Mouse (Mus musculus) granulocyte monocyte progenitor cell, adult 5-6 weeks (primary cell): ENCODE data around the gene Lrp1. TPM values are rescaled to one million over a fixed set of nuclear protein-coding genes. Genes with fewer than 3 reads are reported as not detected.

Experiments used
- ATAC-seq: replicated peaks from 2 replicates; pipeline ENCODE4 v1.8.0; 2016; ENCODE audit warnings: mild to moderate bottlenecking, moderate TSS enrichment, inconsistent platforms; ENCODE audit not compliant: poor library complexity, severe bottlenecking
- total RNA-seq, 2 experiments: library from RNA; stranded (forward) in 1 of 2; stranded (reverse) in 1 of 2; fragments of 200-712, 200-1000 nt in 1 of 2; fragments of >200 nt in 1 of 2; fragmentation: Nextera tagmentation in 1 of 2; gene quantifications; 2 replicates each; pipeline ENCODE4 v1.2.3; 2014 to 2017

Lrp1 gene
- total RNA-seq, 2 experiments from 2014 or later, result 15.0 to 18.1 TPM

DNA sequence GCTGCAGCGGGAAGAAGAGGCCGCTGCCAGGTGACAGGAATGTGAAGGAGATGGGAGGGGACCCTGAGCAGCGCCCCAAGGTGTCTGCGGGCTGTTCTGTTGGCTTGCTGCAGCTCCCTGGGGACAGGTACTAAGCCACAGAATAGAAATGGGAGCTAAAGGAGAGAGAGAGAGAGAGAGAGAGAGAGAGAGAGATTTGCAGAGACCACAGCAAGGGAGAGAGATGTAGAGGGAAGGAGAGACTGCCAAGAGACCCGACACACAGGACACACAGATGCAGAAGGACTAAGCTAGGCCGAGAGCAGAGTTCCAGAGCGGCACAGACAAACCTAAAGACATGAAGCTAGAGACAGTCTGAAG is 108.7 kb downstream of the Lrp1 start:
- no peak for ATAC-seq

DNA sequence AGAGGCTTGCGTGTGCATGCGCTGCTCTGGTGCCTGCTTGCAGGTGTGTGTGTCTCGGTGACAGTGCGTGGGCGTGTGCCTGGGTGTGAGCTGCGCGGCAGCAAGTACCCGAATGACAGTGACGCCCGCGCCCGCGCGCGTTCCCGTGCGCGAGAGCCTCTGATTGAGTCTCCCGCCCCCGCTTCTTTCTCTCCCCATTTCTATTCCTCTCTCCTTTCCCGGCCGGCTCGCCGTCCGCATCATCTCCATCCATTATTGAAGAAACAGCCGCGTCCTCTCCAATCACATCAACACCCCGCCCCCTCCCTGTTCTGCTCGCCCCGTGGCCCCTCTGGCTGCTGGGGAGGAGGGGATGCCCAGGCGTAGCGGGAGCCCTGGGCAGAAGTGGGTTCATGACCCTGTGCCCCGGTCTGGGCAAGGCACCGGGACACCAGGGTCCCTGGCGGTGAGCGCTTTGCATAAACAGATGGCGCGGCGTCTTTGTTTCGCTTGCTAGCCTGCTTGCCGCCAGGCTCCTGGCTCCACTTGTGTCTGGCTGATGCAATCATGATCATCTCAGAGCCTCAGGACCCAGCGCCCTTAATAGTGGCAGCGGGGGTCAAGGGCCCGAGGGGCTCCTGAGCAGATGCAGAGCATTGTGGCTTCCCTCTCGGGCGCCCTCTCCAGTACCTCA is 109.2 kb downstream of the Lrp1 start:
- ATAC-seq, result peak; percentile 10; the same call in 1 of the 2 replicates

DNA sequence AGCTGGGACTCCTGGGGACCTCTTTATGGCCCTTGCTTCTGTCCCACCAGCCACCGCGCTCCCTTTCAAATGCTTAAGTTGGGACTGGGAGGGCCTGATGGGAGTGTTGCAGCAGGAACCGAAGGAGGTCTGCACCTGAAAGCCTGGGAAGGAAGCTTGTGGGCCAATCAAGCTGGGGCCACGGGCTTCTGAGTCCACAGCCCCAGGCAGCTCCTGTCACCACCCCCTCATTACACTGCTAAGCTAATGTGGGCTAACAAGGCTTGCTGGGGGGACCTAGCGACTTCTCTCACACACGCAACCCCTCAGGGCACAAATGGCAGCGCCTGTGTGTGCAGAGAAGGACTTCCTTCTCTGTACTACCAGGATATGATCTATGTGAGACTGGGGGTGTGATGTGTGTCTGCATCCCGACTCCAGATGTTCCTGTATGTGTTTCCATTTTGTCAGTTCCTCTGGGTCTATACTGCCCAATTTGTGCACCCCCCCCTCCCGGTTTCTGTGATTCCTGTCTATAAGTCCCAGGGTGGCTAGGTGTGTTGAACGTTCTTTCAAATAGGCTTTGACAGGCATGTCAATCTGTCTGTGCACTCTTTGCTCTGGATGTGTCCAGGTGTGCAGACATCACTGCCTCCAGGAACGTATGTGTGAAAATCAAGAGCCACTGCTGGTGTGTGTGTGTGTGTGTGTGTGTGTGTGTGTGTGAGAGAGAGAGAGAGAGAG is 109.9 kb downstream of the Lrp1 start:
- no peak for ATAC-seq

DNA sequence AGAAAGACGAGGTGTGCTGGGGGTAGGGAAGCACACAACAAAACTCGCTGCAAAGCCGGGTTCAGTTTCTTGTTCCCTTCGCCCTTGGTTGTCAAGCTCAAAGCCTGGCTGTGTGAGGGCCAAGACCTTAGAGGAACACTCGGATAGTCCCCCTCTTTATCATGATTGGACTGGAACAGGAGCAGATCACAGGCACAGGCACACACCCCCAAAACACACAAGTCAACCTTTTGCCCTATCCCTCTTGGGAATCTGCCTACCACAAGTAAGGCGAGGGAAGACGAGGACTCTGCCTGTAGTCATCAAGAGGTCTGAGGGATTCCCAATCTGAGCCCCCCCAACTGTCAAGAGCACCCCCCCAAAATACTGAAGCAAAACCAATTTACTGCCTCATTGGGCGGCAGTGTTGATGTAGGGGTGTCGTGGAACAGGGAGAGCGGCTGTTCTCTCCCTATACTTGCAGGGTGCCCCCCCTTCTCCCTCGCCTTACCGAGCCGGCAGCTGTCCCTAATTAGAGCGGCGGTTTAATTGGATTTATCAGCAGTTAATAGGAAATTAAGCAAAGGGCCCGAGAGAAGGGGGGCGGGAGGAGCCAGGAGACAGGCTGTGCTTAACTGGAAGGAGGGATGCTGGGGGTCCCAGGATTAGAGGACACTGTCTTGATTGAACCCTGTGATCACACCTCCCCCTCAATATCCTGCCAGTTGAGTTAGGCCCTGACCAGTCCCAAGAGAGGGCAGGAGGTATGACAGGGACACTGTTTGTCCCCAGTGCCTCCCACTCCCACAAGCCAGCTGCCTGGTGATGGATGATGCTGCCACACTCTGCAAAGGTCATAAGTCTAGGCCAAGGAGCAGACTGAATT is 110.9 kb downstream of the Lrp1 start:
- no peak for ATAC-seq

DNA sequence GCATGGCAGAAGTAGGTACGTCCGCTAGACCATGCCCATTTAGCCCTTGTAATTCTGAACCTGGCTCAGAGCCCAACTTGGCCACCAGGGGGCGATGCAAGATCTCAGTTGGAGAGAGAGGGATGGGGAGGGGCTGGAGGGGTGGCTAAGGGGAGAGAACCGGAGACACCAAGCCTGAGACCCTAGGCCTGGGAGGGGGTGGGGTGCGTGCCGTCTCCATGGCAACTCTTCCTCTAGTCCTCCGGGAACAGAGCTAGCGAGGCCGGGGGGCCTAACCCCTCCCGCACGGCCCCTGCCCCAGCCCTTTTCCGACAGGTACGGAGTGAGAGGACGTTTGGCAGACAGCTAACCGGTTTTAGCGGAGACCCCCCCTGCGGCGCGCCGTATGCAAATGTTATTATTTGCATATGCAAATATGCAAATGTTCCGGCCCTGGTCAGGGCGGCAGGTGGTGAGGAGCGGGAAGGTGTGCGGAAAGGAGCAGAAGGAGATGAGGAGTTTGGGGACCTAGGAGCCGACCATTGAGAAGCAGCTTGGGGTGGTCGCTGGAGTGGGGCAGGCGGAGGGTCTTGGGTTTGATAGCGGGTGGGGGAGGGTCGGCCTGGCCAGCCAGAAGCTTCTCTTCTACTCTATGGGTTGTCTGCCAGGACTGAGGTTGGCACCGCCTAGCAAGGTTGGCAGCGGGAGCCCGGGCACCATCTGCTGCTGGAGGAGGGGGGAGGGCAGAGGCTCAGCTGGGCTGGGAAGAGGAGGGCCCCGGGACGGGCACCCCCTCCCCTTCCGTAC is 111.7 kb downstream of the Lrp1 start:
- peak; percentile 46 for ATAC-seq

DNA sequence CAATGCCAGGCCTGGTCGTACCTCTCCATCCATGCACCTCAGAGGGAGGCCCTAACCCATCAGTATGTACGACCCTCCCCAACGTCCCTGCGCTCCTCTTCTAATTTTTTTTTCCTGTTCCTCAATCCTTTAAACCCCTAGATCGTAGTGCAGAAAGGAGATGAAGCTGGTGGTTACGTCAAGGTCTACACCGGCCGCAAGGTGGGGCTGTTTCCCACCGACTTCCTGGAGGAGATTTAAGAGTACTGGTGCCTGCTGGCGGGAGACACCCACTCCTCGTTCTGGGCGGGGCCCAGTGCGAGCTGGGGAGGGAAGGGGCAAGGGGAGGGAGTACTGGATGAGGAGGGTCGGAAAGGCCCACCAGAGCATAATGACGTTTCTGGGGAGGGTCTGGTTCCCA is 112.7 kb downstream of the Lrp1 start:
- ATAC-seq, result peak; percentile 58

DNA sequence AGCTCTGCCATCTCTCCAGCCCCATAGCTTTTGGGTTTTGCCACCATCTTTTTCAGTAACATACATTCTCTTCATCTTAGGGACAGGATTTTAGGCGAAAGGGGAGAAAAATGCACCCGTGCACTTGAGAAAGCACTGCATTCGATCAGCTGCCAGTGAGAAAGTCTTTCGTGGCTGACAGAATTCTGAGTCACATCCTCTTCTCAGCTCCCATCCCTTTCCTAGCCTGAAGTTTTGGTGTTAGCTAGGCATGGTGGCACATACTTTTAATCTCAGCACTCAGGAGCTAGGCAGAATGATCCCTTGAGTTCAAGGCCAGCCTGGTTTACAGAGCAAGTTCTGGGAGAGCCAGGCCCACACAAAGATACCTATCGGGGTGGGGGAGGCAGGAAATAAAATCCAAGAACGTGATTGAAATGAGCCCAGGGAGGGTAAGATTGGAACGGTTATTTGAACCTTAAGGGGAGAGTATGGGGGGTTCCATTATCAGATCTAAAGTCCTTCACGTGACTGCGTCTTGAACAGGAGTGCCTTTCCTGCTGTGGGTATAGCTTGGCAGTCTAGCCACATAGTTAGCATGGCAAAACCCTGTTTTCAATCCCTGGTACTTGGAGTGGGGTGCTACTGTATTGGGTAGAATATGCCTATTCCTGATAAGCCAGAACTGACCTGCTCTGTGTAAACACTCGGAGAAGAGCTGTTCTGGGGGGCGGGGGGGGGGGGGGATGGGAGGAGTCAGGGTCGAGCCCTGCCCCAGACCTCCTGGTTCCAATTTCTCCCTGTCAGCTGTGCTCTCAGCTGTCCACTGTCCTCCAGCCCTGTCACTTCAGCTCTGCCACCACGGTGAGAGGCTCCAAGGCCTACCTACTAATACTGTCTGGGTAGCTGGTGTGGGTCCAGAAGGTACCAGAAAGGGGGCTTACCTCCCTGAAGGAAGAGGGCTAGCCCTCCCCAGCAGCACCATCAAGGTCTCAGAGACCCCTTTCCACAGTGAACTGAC is 119.8 kb downstream of the Lrp1 start, which contains the start of gene Stac3:
TSS of gene Stac3 (plus strand) at position 793 of the 1,000 bp plus-strand sequence.
- ATAC-seq, result no peak

DNA sequence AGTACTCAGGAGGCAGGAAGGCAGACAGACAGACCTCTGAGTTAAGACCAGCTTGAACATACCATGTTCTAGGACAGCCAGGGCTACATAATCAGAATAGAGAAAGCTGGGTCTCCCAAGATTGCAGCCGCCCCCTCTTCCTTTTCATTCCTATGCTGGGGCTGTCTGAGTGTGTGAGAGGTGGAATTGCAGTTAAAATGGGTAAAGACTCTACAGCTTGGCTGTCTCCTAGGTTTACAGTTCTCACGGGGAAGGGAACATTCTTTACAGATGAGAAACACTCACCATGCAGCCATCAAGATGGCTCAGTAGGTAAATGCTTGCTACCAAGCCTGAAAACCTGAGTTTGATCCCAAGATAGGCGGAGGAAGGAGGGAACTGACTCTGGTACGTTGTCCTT is 120.9 kb downstream of the Lrp1 start:
- ATAC-seq, result no peak

DNA sequence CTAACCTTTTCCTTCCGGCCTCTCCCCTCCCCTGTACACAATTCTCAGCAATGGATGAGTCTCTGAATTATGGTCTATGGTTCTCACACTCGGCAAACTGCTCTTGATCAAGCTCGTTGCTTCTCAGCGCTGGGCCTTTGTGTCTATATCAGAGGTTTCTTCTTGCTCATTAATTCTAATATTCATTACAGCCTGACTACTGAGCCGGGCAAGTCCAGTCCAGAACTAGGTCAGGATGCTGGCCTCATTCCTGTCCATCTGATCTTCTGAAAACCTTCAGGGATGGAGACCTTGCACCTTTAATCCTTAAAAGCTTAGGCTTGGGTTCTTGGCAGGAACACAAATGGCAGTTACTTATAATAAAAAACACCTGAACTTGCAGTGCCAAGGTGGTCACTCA is 121.4 kb downstream of the Lrp1 start:
- no peak for ATAC-seq

DNA sequence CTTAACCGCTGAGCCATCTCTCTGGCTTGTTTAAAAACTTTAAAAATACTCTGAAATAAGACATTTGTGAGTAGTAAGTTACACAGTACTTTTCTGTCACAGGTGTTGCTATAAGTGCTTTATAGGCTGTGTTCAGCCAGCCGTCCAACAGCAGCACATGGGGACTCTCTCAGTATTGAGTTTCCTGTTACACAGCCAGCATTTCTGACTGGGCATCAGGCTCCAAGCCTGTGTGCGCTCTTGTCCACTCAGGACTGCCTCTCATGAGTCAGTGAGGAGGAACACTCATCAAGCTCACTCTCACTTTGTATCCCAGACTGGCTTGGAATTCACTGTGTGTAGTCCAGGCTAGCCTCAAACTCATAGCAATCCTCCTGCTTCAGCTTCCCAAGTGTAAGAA is 124.8 kb downstream of the Lrp1 start:
- no peak for ATAC-seq

DNA sequence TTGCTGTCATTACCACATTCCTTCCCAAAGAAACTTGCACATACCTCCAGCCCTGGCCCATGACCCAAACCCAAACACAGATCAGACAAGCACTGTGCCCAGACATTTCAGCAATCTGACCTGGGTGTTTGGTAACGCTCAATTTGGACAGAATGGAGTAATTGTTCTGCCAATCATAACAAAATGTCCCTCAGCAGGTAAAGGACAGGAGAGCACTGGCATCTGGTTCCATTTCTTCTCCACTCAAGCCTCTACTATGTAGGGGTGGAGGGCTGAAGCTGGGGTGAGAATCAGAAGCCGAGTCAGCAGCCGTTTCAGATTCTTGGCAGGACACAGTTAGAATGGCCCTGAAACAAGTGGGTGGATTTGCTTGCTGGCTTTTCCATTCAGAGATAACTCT is 128.8 kb downstream of the Lrp1 start:
- no peak for ATAC-seq

DNA sequence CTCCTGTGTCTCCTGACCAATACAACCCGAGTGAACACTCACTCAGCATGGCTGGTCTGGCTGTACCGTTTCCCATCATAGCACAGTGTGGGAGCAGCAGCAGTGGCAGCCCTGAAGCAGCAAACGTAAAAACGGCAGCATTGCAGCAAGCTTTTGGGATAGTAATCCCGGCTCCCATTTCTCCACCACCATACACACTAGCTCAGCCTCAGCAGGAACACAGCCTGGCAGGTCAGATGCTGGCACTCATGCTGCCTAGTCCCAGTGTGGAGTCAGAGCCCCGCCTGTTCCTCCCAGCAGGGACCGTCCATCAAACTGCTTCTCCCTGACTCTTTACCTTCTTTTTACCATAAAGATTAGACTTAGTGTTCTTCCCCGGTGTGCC is 129.8 kb downstream of the Lrp1 start:
- no peak for ATAC-seq

DNA sequence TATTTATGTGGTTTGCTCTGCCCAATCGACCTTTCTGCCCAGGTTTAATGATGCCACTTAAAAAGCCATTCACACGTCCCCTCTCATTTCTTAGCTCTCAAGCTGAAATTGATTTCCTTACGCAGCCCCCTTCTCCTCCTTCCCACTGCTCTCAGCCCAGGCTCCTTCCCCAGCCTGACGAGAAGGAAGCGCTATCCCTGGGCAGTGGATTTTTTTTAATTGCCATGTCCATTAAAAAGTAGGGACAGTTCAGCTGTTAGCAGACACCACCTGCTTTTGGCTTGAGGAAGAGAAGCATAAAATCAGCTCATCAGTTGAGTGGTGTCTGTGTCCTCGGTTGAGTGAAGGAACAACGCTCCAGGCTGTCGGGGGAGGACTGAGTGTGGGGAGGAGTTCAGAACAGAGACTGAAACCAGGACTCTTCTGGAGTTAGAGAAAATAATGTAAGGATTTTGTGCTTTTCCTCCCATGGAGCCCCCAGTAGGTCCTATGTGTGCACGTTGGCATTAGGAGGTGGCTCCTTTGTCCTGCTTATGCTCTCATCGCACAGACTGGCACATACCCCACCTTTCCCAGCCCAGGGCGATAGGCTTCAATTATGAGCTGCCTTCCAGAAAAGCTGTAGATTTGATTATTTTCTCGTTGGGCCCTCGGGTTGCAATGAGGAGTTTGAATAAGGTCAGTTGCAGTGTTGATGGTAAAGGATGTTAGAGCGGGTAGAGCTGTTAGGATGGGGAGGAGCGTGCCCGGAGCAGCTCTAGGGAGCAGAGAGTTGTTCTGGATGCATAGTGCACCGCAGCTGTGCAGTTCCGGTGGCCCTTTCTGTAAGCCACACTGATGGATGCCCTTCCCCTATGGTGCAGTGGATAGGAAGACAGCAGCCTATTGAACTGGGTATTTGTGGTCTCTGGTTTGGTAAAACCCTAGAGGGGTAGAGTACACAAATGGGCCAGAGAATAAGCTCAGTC is 130.5 kb downstream of the Lrp1 start:
- ATAC-seq, result no peak

DNA sequence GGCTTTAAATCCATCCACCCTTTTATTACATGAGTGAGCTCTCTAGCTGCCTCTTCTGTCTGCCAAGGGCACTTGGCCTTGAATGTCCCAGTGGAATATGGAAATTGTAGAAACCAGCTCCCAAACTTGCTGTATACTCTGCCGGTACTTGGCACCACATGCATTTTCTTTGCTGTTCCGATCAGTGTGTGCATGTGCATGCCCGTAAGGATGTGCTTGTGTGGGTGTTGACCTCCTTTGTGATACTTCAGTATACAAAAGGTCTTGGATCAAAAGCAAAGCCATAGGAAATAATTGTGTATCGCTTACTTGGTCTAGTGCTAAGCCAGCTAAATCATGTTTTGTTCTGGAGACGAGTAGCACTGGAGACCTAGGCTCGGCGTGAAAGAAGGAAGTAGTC is 132.1 kb downstream of the Lrp1 start:
- ATAC-seq, result no peak
